Mouse (Mus musculus) ES-Bruce4 (cell line): ENCODE results near the gene Hist2h2aa1.

Experiments
- CTCF ChIP-seq: IDR thresholded peaks from one replicate; pipeline ENCODE4 v1.8.1; 2011; ENCODE audit warnings: low read depth, low read length
- POLR2A ChIP-seq: IDR thresholded peaks from one replicate; pipeline ENCODE4 v1.8.1; 2011; ENCODE audit warnings: low read length; ENCODE audit not compliant: insufficient read depth

- no peak for TF ChIP-seq CTCF
- TF ChIP-seq POLR2A: no peak
Measured at GRCm38 (mm10) chr3:96260220-96260619, 14.9 kb downstream of the Hist2h2aa1 start.
